Comparison of ENCODE assay signal across 22 mouse cellular contexts in the genomic region with DNA sequence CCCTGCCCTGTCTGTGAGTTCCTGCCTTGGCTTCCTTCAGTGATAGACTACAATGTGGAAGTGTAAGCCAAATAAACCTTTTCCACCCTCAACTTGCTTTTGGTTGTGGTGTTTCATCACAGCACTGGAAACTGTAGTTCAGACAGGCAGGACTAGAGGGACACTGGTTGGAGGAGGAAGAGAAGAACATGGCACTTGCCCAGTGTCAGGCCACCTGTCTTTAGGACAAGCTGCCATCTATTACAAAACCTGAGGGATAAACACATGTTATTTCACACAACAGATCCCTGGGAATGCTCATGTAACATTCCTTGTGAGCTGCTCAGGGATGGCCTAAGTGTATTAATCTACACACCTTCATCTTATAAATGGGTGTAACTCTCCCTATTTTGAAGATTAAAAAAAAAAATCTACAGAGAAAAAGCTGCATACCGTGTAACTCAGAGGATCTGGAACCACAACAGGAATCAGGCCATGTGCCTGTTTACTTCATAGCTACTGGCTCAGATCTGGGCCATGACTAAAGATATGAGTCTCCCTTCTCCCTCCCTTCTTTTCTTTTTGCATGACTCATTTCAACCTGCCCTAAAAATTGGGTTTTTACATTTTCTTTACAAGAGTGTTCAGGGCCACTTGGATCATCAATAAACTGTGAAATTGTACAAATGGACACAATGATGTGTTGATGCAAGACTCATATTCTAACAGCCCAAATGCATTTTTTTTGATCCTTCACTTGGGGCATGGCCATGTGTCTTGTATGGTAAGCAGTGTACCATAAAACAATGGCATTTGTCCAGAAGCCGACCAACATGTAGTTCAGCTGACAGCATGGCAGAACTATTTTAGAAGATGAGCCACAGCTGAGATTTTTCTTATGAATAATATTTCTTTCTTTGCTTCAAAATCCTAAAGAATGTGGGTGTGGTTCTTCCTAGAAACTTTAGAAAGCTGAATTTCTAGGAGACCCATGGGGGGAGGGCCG.
DNase-seq lines count a peak whose midpoint lies in the region; ATAC-seq and TF ChIP-seq lines count a peak whose summit lies in the region.
"Had no signal": no experiment of that assay in that cellular context is flagged by ENCODE, and none has a peak within 500 bp of the region (broad histone marks: within the 10 kb centered on the region; RNA-seq: fewer than 3 reads in every experiment).

No protein-coding gene starts in this region.

- no peaks in the 10 kb centered on the region for H3K27me3 ChIP-seq in intestine, embryonic 14.5 days (replicated peaks; ENCODE audit: control insufficient read depth, insufficient read depth, low read length)
- H3K27me3 ChIP-seq in intestine, postnatal 0 days (replicated peaks; ENCODE audit: control insufficient read depth, insufficient read depth, low read length): no peaks in the 10 kb centered on the region
- H3K27me3 ChIP-seq: embryonic facial prominence, embryonic 13.5 days; forebrain, embryonic 13.5 days; hindbrain, embryonic 13.5 days had no signal

- TF ChIP-seq POLR2A in cortical plate, adult 2 months (IDR thresholded peaks at IDR 0.05; ENCODE audit: extremely low read depth, insufficient read depth, low read length): no peak

- no peak overlapping the region for H3K4me3 ChIP-seq in intestine, embryonic 14.5 days (ENCODE audit: low read depth, low read length)
- no peak overlapping the region for H3K4me3 ChIP-seq in intestine, postnatal 0 days (ENCODE audit: low read depth, low read length)
- no peak overlapping the region for H3K4me3 ChIP-seq in cortical plate, adult 2 months (ENCODE audit: insufficient read depth, low read length)
- H3K4me3 ChIP-seq: embryonic facial prominence, embryonic 13.5 days; forebrain, embryonic 13.5 days; heart, embryonic 10.5 days; hindbrain, embryonic 13.5 days had no signal

- H3K36me3 ChIP-seq in intestine, embryonic 14.5 days (ENCODE audit: control insufficient read depth, insufficient read depth, low read length): no peaks in the 10 kb centered on the region
- H3K36me3 ChIP-seq in intestine, postnatal 0 days (ENCODE audit: control insufficient read depth, insufficient read depth): no peaks in the 10 kb centered on the region
- H3K36me3 ChIP-seq: embryonic facial prominence, embryonic 13.5 days; G1E; heart, embryonic 10.5 days; hindbrain, embryonic 13.5 days had no signal

- no peak for ATAC-seq in intestine, embryonic 14.5 days (replicated peaks; ENCODE audit: low FRiP score, low TSS enrichment, low read depth)
- no peak for ATAC-seq in intestine, postnatal 0 days
- ATAC-seq: CD4-positive, CD25-positive, alpha-beta regulatory T cell, adult 4 months; forebrain, embryonic 13.5 days; forebrain, postnatal 0 days; intestine, embryonic 16.5 days had no signal

- H3K9ac ChIP-seq in intestine, embryonic 14.5 days (ENCODE audit: low read length): no peak overlapping the region
- no peak overlapping the region for H3K9ac ChIP-seq in intestine, postnatal 0 days (ENCODE audit: low read depth, low read length)
- H3K9ac ChIP-seq: embryonic facial prominence, embryonic 13.5 days; forebrain, embryonic 13.5 days; forebrain, postnatal 0 days; hindbrain, embryonic 13.5 days had no signal

- no peak overlapping the region for H3K4me2 ChIP-seq in intestine, embryonic 14.5 days (ENCODE audit: low read length)
- H3K4me2 ChIP-seq in intestine, postnatal 0 days (replicated peaks; ENCODE audit: low read depth): no peak overlapping the region
- H3K4me2 ChIP-seq: embryonic facial prominence, embryonic 13.5 days; forebrain, embryonic 13.5 days; hindbrain, embryonic 13.5 days had no signal

- WGBS in intestine, embryonic 14.5 days: 78% methylated on average over 3 of the region's 3 CpGs
- 83% methylated on average over 3 of the region's 3 CpGs for WGBS in intestine, postnatal 0 days

- peak; percentile 46 to 59 for DNase-seq in cerebellum, postnatal 14 days
- no peak for DNase-seq in cerebellum, adult 11 months
- DNase-seq in intestine, embryonic 14.5 days (ENCODE audit: low spot score): peak; percentile 20
- DNase-seq in 3T3-L1 (ENCODE audit: low read depth, low spot score): peak; percentile 22
- no peak for DNase-seq in kidney, postnatal 10 days
- DNase-seq: adrenal gland, postnatal 25 days; B cell, adult 2 months; cerebellum, adult 9-11 months; forebrain, postnatal 0 days; gastrocnemius, postnatal 36 days; heart, adult 18-20 months; heart, postnatal 10 days; kidney, adult 8-10 months had no signal

- no peak for TF ChIP-seq CTCF in intestine, postnatal 0 days (IDR thresholded peaks at IDR 0.05; ENCODE audit: low read depth)
- TF ChIP-seq CTCF in cortical plate, adult 2 months (IDR thresholded peaks at IDR 0.05; ENCODE audit: extremely low read depth, insufficient read depth, low read length): no peak

- H3K9me3 ChIP-seq in intestine, embryonic 14.5 days (ENCODE audit: control insufficient read depth, low read length): no peaks in the 10 kb centered on the region
- no peaks in the 10 kb centered on the region for H3K9me3 ChIP-seq in intestine, postnatal 0 days (ENCODE audit: control insufficient read depth)
- H3K9me3 ChIP-seq: embryonic facial prominence, embryonic 13.5 days; forebrain, embryonic 13.5 days; heart, embryonic 10.5 days; hindbrain, embryonic 13.5 days had no signal

- no peak overlapping the region for H3K27ac ChIP-seq in intestine, embryonic 14.5 days (ENCODE audit: low read depth)
- no peak overlapping the region for H3K27ac ChIP-seq in intestine, postnatal 0 days (ENCODE audit: low read depth, low read length)
- H3K27ac ChIP-seq in cortical plate, adult 2 months (ENCODE audit: insufficient read depth, low read length): peak overlapping the region; percentile 54; the same call in 1 of the 2 replicates
- H3K27ac ChIP-seq: embryonic facial prominence, embryonic 13.5 days; forebrain, embryonic 13.5 days; heart, embryonic 10.5 days; hindbrain, embryonic 13.5 days had no signal

- H3K4me1 ChIP-seq in intestine, embryonic 14.5 days (replicated peaks; ENCODE audit: control insufficient read depth, insufficient read depth, low read length): no peaks in the 10 kb centered on the region
- no peaks in the 10 kb centered on the region for H3K4me1 ChIP-seq in intestine, postnatal 0 days (replicated peaks; ENCODE audit: control insufficient read depth, insufficient read depth, low read length)
- peaks cover 8% of the 10 kb centered on the region for H3K4me1 ChIP-seq in cortical plate, adult 2 months (ENCODE audit: control insufficient read depth, insufficient read depth, low read length)
- H3K4me1 ChIP-seq: embryonic facial prominence, embryonic 13.5 days; forebrain, embryonic 13.5 days; hindbrain, embryonic 13.5 days had no signal

Comparison
In these comparisons a context has a peak if more than half of its experiments do, and no peak if none do; other contexts are left out.
1. DNase-seq: peak in cerebellum, postnatal 14 days (2 of 2), intestine, embryonic 14.5 days (single experiment) and 3T3-L1 (single experiment); none in cerebellum, adult 11 months (single experiment) and kidney, postnatal 10 days (single experiment).